Mouse (Mus musculus): ENCODE data around the gene Esr1. TPM values are rescaled to one million over a fixed set of nuclear protein-coding genes. Genes with fewer than 3 reads are reported as not detected.

Gene Esr1
- polyA plus RNA-seq, 1 experiment from 2014 or later, result 0.36 TPM

- WGBS, result 81% methylated on average over 3 of the region's 3 CpGs
Measured at GRCm38 (mm10) chr10:4996592-4996991, 385.2 kb downstream of the Esr1 start.

GRCm38 (mm10) chr10:5008795-5009366 lies 397.5 kb downstream of the Esr1 start:
- Histone ChIP-seq H3K27ac (ENCODE audit: low read length) (no peak overlapping the region), H3K4me1 (replicated peaks; ENCODE audit: control insufficient read depth, insufficient read depth, low read length) (no peaks in the 10 kb centered on the region), H3K9ac (ENCODE audit: low read length) (no peak overlapping the region), H3K36me3 (ENCODE audit: control insufficient read depth, insufficient read depth, low read length) (no peaks in the 10 kb centered on the region), H3K4me2 (ENCODE audit: low read depth, low read length) (no peak overlapping the region), H3K27me3 (ENCODE audit: control insufficient read depth, insufficient read depth, low read depth, low read length) (no peaks in the 10 kb centered on the region), H3K4me3 (ENCODE audit: low read length) (no peak overlapping the region), H3K9me3 (ENCODE audit: control insufficient read depth, low read length) (no peaks in the 10 kb centered on the region; the same call in 1 of the 2 replicates)
- no peak for ATAC-seq (ENCODE audit: low read depth)
- WGBS, result 75% methylated on average over 8 of the region's 8 CpGs

More at GRCm38 (mm10) chr10:4996592-4996991, 385.2 kb downstream of the Esr1 start:
- H3K9me3 ChIP-seq (ENCODE audit: control insufficient read depth, low read length), result no peaks in the 10 kb centered on the region
- H3K27me3 ChIP-seq (ENCODE audit: control insufficient read depth, insufficient read depth, low read depth, low read length), result no peaks in the 10 kb centered on the region
- H3K4me2 ChIP-seq (ENCODE audit: low read depth, low read length), result no peak overlapping the region
- no peaks in the 10 kb centered on the region for H3K4me1 ChIP-seq (replicated peaks; ENCODE audit: control insufficient read depth, insufficient read depth, low read length)
- H3K27ac ChIP-seq (ENCODE audit: low read length), result no peak overlapping the region
- no peak overlapping the region for H3K9ac ChIP-seq (ENCODE audit: low read length)
- H3K4me3 ChIP-seq (ENCODE audit: low read length), result no peak overlapping the region
- no peak for ATAC-seq (ENCODE audit: low read depth)
- H3K36me3 ChIP-seq (ENCODE audit: control insufficient read depth, insufficient read depth, low read length), result no peaks in the 10 kb centered on the region

GRCm38 (mm10) chr10:5012004-5012403 lies 400.6 kb downstream of the Esr1 start:
- no peak overlapping the region for H3K27ac ChIP-seq (ENCODE audit: low read length)
- H3K9me3 ChIP-seq (ENCODE audit: control insufficient read depth, low read length), result no peaks in the 10 kb centered on the region; the same call in 1 of the 2 replicates
- H3K4me1 ChIP-seq (replicated peaks; ENCODE audit: control insufficient read depth, insufficient read depth, low read length), result no peaks in the 10 kb centered on the region
- H3K4me2 ChIP-seq (ENCODE audit: low read depth, low read length), result no peak overlapping the region
- no peak overlapping the region for H3K4me3 ChIP-seq (ENCODE audit: low read length)
- H3K27me3 ChIP-seq (ENCODE audit: control insufficient read depth, insufficient read depth, low read depth, low read length), result no peaks in the 10 kb centered on the region
- no peaks in the 10 kb centered on the region for H3K36me3 ChIP-seq (ENCODE audit: control insufficient read depth, insufficient read depth, low read length)
- ATAC-seq (ENCODE audit: low read depth), result no peak
- no peak overlapping the region for H3K9ac ChIP-seq (ENCODE audit: low read length)

- no peak overlapping the region for H3K27ac ChIP-seq (ENCODE audit: low read length)
- no peak for ATAC-seq (ENCODE audit: low read depth)
- 60% methylated on average over 1 of the region's 1 CpGs for WGBS
Measured at GRCm38 (mm10) chr10:5014976-5015375, 403.6 kb downstream of the Esr1 start.

GRCm38 (mm10) chr10:5017148-5017547 lies 405.8 kb downstream of the Esr1 start:
- H3K27me3 ChIP-seq (ENCODE audit: control insufficient read depth, insufficient read depth, low read depth, low read length), result no peaks in the 10 kb centered on the region

More at GRCm38 (mm10) chr10:5014976-5015375, 403.6 kb downstream of the Esr1 start:
- H3K4me1 ChIP-seq (replicated peaks; ENCODE audit: control insufficient read depth, insufficient read depth, low read length), result no peaks in the 10 kb centered on the region
- no peaks in the 10 kb centered on the region; the same call in 1 of the 2 replicates for H3K9me3 ChIP-seq (ENCODE audit: control insufficient read depth, low read length)
- no peak overlapping the region for H3K4me3 ChIP-seq (ENCODE audit: low read length)
- no peaks in the 10 kb centered on the region for H3K27me3 ChIP-seq (ENCODE audit: control insufficient read depth, insufficient read depth, low read depth, low read length)
- H3K4me2 ChIP-seq (ENCODE audit: low read depth, low read length), result no peak overlapping the region
- H3K9ac ChIP-seq (ENCODE audit: low read length), result no peak overlapping the region
- H3K36me3 ChIP-seq (ENCODE audit: control insufficient read depth, insufficient read depth, low read length), result no peaks in the 10 kb centered on the region

GRCm38 (mm10) chr10:5025906-5026305 lies 414.5 kb downstream of the Esr1 start:
- H3K27me3 ChIP-seq (ENCODE audit: control insufficient read depth, insufficient read depth, low read depth, low read length), result no peaks in the 10 kb centered on the region
- WGBS, result 95% methylated on average over 4 of the region's 4 CpGs
- no peak for ATAC-seq (ENCODE audit: low read depth)

More at GRCm38 (mm10) chr10:5017148-5017547, 405.8 kb downstream of the Esr1 start:
- H3K9ac ChIP-seq (ENCODE audit: low read length), result no peak overlapping the region
- no peak overlapping the region for H3K4me2 ChIP-seq (ENCODE audit: low read depth, low read length)
- WGBS, result 28% methylated on average over 1 of the region's 1 CpGs
- no peak overlapping the region for H3K4me3 ChIP-seq (ENCODE audit: low read length)
- ATAC-seq (ENCODE audit: low read depth), result no peak
- H3K27ac ChIP-seq (ENCODE audit: low read length), result no peak overlapping the region
- H3K9me3 ChIP-seq (ENCODE audit: control insufficient read depth, low read length), result no peaks in the 10 kb centered on the region; the same call in 1 of the 2 replicates
- no peaks in the 10 kb centered on the region for H3K36me3 ChIP-seq (ENCODE audit: control insufficient read depth, insufficient read depth, low read length)
- H3K4me1 ChIP-seq (replicated peaks; ENCODE audit: control insufficient read depth, insufficient read depth, low read length), result no peaks in the 10 kb centered on the region

GRCm38 (mm10) chr10:5027208-5027607 lies 415.8 kb downstream of the Esr1 start:
- Histone ChIP-seq H3K4me3 (ENCODE audit: low read length) (no peak overlapping the region), H3K27ac (ENCODE audit: low read length) (no peak overlapping the region), H3K9ac (ENCODE audit: low read length) (no peak overlapping the region), H3K9me3 (ENCODE audit: control insufficient read depth, low read length) (no peaks in the 10 kb centered on the region), H3K4me1 (replicated peaks; ENCODE audit: control insufficient read depth, insufficient read depth, low read length) (no peaks in the 10 kb centered on the region), H3K4me2 (ENCODE audit: low read depth, low read length) (no peak overlapping the region), H3K36me3 (ENCODE audit: control insufficient read depth, insufficient read depth, low read length) (no peaks in the 10 kb centered on the region), H3K27me3 (ENCODE audit: control insufficient read depth, insufficient read depth, low read depth, low read length) (no peaks in the 10 kb centered on the region)
- WGBS, result 92% methylated on average over 1 of the region's 1 CpGs
- no peak for ATAC-seq (ENCODE audit: low read depth)

More at GRCm38 (mm10) chr10:5025906-5026305, 414.5 kb downstream of the Esr1 start:
- no peak overlapping the region for H3K4me3 ChIP-seq (ENCODE audit: low read length)
- H3K9me3 ChIP-seq (ENCODE audit: control insufficient read depth, low read length), result no peaks in the 10 kb centered on the region
- no peaks in the 10 kb centered on the region for H3K4me1 ChIP-seq (replicated peaks; ENCODE audit: control insufficient read depth, insufficient read depth, low read length)
- no peak overlapping the region for H3K4me2 ChIP-seq (ENCODE audit: low read depth, low read length)
- no peak overlapping the region for H3K27ac ChIP-seq (ENCODE audit: low read length)
- no peak overlapping the region for H3K9ac ChIP-seq (ENCODE audit: low read length)
- H3K36me3 ChIP-seq (ENCODE audit: control insufficient read depth, insufficient read depth, low read length), result no peaks in the 10 kb centered on the region

- 86% methylated on average over 9 of the region's 9 CpGs for WGBS
- no peak overlapping the region for H3K4me3 ChIP-seq (ENCODE audit: low read length)
- ATAC-seq (ENCODE audit: low read depth), result no peak
Measured at GRCm38 (mm10) chr10:5028301-5028700, 416.9 kb downstream of the Esr1 start.

GRCm38 (mm10) chr10:5029161-5029560 lies 417.8 kb downstream of the Esr1 start:
- Histone ChIP-seq H3K27me3 (ENCODE audit: control insufficient read depth, insufficient read depth, low read depth, low read length) (no peaks in the 10 kb centered on the region), H3K36me3 (ENCODE audit: control insufficient read depth, insufficient read depth, low read length) (no peaks in the 10 kb centered on the region), H3K27ac (ENCODE audit: low read length) (no peak overlapping the region), H3K9ac (ENCODE audit: low read length) (no peak overlapping the region), H3K4me2 (ENCODE audit: low read depth, low read length) (no peak overlapping the region), H3K4me1 (replicated peaks; ENCODE audit: control insufficient read depth, insufficient read depth, low read length) (no peaks in the 10 kb centered on the region), H3K4me3 (ENCODE audit: low read length) (no peak overlapping the region), H3K9me3 (ENCODE audit: control insufficient read depth, low read length) (no peaks in the 10 kb centered on the region)
- WGBS, result 77% methylated on average over 2 of the region's 2 CpGs
- ATAC-seq (ENCODE audit: low read depth), result no peak

More at GRCm38 (mm10) chr10:5028301-5028700, 416.9 kb downstream of the Esr1 start:
- H3K9ac ChIP-seq (ENCODE audit: low read length), result no peak overlapping the region
- H3K36me3 ChIP-seq (ENCODE audit: control insufficient read depth, insufficient read depth, low read length), result no peaks in the 10 kb centered on the region
- no peak overlapping the region for H3K4me2 ChIP-seq (ENCODE audit: low read depth, low read length)
- H3K27ac ChIP-seq (ENCODE audit: low read length), result no peak overlapping the region
- H3K27me3 ChIP-seq (ENCODE audit: control insufficient read depth, insufficient read depth, low read depth, low read length), result no peaks in the 10 kb centered on the region
- H3K9me3 ChIP-seq (ENCODE audit: control insufficient read depth, low read length), result no peaks in the 10 kb centered on the region
- no peaks in the 10 kb centered on the region for H3K4me1 ChIP-seq (replicated peaks; ENCODE audit: control insufficient read depth, insufficient read depth, low read length)
